Mouse (Mus musculus): ENCODE measurements around the gene Spock1. TPM values are rescaled to one million over a fixed set of nuclear protein-coding genes. Genes with fewer than 3 reads are reported as not detected.

Spock1 gene
- polyA plus RNA-seq, 1 experiment from 2014 or later, result 42.9 TPM

- Histone ChIP-seq H3K4me1 (peaks cover 15% of the 10 kb centered on the region), H3K9ac (no peak overlapping the region), H3K4me2 (replicated peaks) (no peak overlapping the region), H3K36me3 (no peaks in the 10 kb centered on the region), H3K9me3 (no peaks in the 10 kb centered on the region), H3K27me3 (replicated peaks) (no peaks in the 10 kb centered on the region), H3K27ac (no peak overlapping the region), H3K4me3 (no peak overlapping the region)
- 79% methylated on average over 3 of the region's 3 CpGs for WGBS
- ATAC-seq (ENCODE audit: low FRiP score, low read depth), result no peak
Observed at GRCm38 (mm10) chr13:57744667-57745066, 163.5 kb downstream of the Spock1 start.

- Histone ChIP-seq H3K4me2 (replicated peaks) (no peak overlapping the region), H3K9me3 (no peaks in the 10 kb centered on the region), H3K27me3 (replicated peaks) (no peaks in the 10 kb centered on the region), H3K4me1 (peaks cover 15% of the 10 kb centered on the region), H3K4me3 (no peak overlapping the region), H3K27ac (no peak overlapping the region), H3K36me3 (no peaks in the 10 kb centered on the region), H3K9ac (no peak overlapping the region)
- ATAC-seq (ENCODE audit: low FRiP score, low read depth), result no peak
- WGBS, result 84% methylated on average over 6 of the region's 6 CpGs
Observed at GRCm38 (mm10) chr13:57741186-57741585, 166.9 kb downstream of the Spock1 start.

GRCm38 (mm10) chr13:57740473-57740872, 167.7 kb downstream of the Spock1 start:
- H3K4me1 ChIP-seq, result peaks cover 18% of the 10 kb centered on the region

GRCm38 (mm10) chr13:57736060-57736459, 172.1 kb downstream of the Spock1 start:
- H3K4me2 ChIP-seq (replicated peaks), result no peak overlapping the region
- no peak overlapping the region for H3K4me3 ChIP-seq
- 61% methylated on average over 7 of the region's 7 CpGs for WGBS
- H3K4me1 ChIP-seq, result peaks cover 14% of the 10 kb centered on the region
- no peak overlapping the region for H3K9ac ChIP-seq
- H3K36me3 ChIP-seq, result no peaks in the 10 kb centered on the region
- H3K27ac ChIP-seq, result no peak overlapping the region
- H3K27me3 ChIP-seq (replicated peaks), result no peaks in the 10 kb centered on the region
- ATAC-seq (ENCODE audit: low FRiP score, low read depth), result no peak
- H3K9me3 ChIP-seq, result no peaks in the 10 kb centered on the region

More at GRCm38 (mm10) chr13:57740473-57740872, 167.7 kb downstream of the Spock1 start:
- H3K9me3 ChIP-seq, result no peaks in the 10 kb centered on the region
- no peak overlapping the region; the same call in 1 of the 2 replicates for H3K27ac ChIP-seq
- WGBS, result 54% methylated on average over 5 of the region's 5 CpGs
- H3K4me2 ChIP-seq (replicated peaks), result no peak overlapping the region
- no peaks in the 10 kb centered on the region for H3K36me3 ChIP-seq
- no peaks in the 10 kb centered on the region for H3K27me3 ChIP-seq (replicated peaks)
- ATAC-seq (ENCODE audit: low FRiP score, low read depth), result no peak
- H3K4me3 ChIP-seq, result no peak overlapping the region
- no peak overlapping the region for H3K9ac ChIP-seq

- Histone ChIP-seq H3K27me3 (replicated peaks) (no peaks in the 10 kb centered on the region), H3K27ac (no peak overlapping the region), H3K9me3 (no peaks in the 10 kb centered on the region), H3K4me3 (no peak overlapping the region), H3K4me2 (replicated peaks) (no peak overlapping the region), H3K4me1 (peaks cover 3% of the 10 kb centered on the region), H3K9ac (no peak overlapping the region), H3K36me3 (no peaks in the 10 kb centered on the region)
- no peak for ATAC-seq (ENCODE audit: low FRiP score, low read depth)
- WGBS, result 88% methylated on average over 4 of the region's 4 CpGs
Observed at GRCm38 (mm10) chr13:57734549-57734948, 173.6 kb downstream of the Spock1 start.

GRCm38 (mm10) chr13:57733521-57733920, 174.6 kb downstream of the Spock1 start:
- Histone ChIP-seq H3K27ac (no peak overlapping the region), H3K4me2 (replicated peaks) (no peak overlapping the region), H3K4me1 (peaks cover 3% of the 10 kb centered on the region), H3K36me3 (no peaks in the 10 kb centered on the region), H3K9ac (no peak overlapping the region), H3K9me3 (no peaks in the 10 kb centered on the region), H3K4me3 (no peak overlapping the region), H3K27me3 (replicated peaks) (no peaks in the 10 kb centered on the region)
- WGBS, result 85% methylated on average over 1 of the region's 1 CpGs
- ATAC-seq (ENCODE audit: low FRiP score, low read depth), result no peak

- Histone ChIP-seq H3K27me3 (replicated peaks) (no peaks in the 10 kb centered on the region), H3K9ac (no peak overlapping the region), H3K36me3 (no peaks in the 10 kb centered on the region), H3K9me3 (no peaks in the 10 kb centered on the region), H3K4me2 (replicated peaks) (no peak overlapping the region), H3K4me1 (peaks cover 3% of the 10 kb centered on the region), H3K27ac (no peak overlapping the region), H3K4me3 (no peak overlapping the region)
- WGBS, result 59% methylated on average over 2 of the region's 2 CpGs
- ATAC-seq (ENCODE audit: low FRiP score, low read depth), result no peak
Observed at GRCm38 (mm10) chr13:57732251-57732650, 175.9 kb downstream of the Spock1 start.

GRCm38 (mm10) chr13:57727716-57728115, 180.4 kb downstream of the Spock1 start:
- no peaks in the 10 kb centered on the region for H3K9me3 ChIP-seq
- no peaks in the 10 kb centered on the region for H3K36me3 ChIP-seq
- H3K27me3 ChIP-seq (replicated peaks), result no peaks in the 10 kb centered on the region
- 96% methylated on average over 11 of the region's 11 CpGs for WGBS
- peaks cover 4% of the 10 kb centered on the region; the same call in 1 of the 2 replicates for H3K4me1 ChIP-seq
- H3K4me3 ChIP-seq, result no peak overlapping the region
- H3K27ac ChIP-seq, result no peak overlapping the region
- ATAC-seq (ENCODE audit: low FRiP score, low read depth), result no peak
- H3K9ac ChIP-seq, result no peak overlapping the region
- no peak overlapping the region for H3K4me2 ChIP-seq (replicated peaks)

- ATAC-seq (ENCODE audit: low FRiP score, low read depth), result no peak
- H3K4me1 ChIP-seq, result peaks cover 6% of the 10 kb centered on the region; the same call in 1 of the 2 replicates
- H3K9ac ChIP-seq, result no peak overlapping the region
- no peak overlapping the region for H3K4me3 ChIP-seq
- H3K4me2 ChIP-seq (replicated peaks), result no peak overlapping the region
- no peaks in the 10 kb centered on the region for H3K9me3 ChIP-seq
- WGBS, result 91% methylated on average over 7 of the region's 7 CpGs
- H3K36me3 ChIP-seq, result no peaks in the 10 kb centered on the region
- H3K27me3 ChIP-seq (replicated peaks), result no peaks in the 10 kb centered on the region
- H3K27ac ChIP-seq, result no peak overlapping the region
Observed at GRCm38 (mm10) chr13:57726654-57727053, 181.5 kb downstream of the Spock1 start.

GRCm38 (mm10) chr13:57722329-57722936, 185.7 kb downstream of the Spock1 start:
- no peaks in the 10 kb centered on the region for H3K27me3 ChIP-seq (replicated peaks)
- H3K36me3 ChIP-seq, result no peaks in the 10 kb centered on the region
- no peak overlapping the region for H3K27ac ChIP-seq
- no peak for ATAC-seq (ENCODE audit: low FRiP score, low read depth)
- no peak overlapping the region for H3K4me2 ChIP-seq (replicated peaks)
- H3K9ac ChIP-seq, result no peak overlapping the region
- 68% methylated on average over 17 of the region's 17 CpGs for WGBS
- H3K4me1 ChIP-seq, result peaks cover 6% of the 10 kb centered on the region; the same call in 1 of the 2 replicates
- H3K4me3 ChIP-seq, result no peak overlapping the region
- H3K9me3 ChIP-seq, result no peaks in the 10 kb centered on the region

GRCm38 (mm10) chr13:57721524-57722279, 186.4 kb downstream of the Spock1 start:
- H3K4me2 ChIP-seq (replicated peaks), result no peak overlapping the region
- ATAC-seq (ENCODE audit: low FRiP score, low read depth), result no peak
- no peak overlapping the region for H3K4me3 ChIP-seq
- no peak overlapping the region for H3K27ac ChIP-seq
- H3K9ac ChIP-seq, result no peak overlapping the region
- H3K9me3 ChIP-seq, result no peaks in the 10 kb centered on the region
- H3K27me3 ChIP-seq (replicated peaks), result no peaks in the 10 kb centered on the region
- WGBS, result 59% methylated on average over 20 of the region's 20 CpGs
- peaks cover 6% of the 10 kb centered on the region; the same call in 1 of the 2 replicates for H3K4me1 ChIP-seq
- H3K36me3 ChIP-seq, result no peaks in the 10 kb centered on the region

GRCm38 (mm10) chr13:57718087-57718486, 190.0 kb downstream of the Spock1 start:
- H3K27ac ChIP-seq, result no peak overlapping the region
- WGBS, result 8% methylated on average over 5 of the region's 5 CpGs
- no peaks in the 10 kb centered on the region for H3K36me3 ChIP-seq
- H3K9ac ChIP-seq, result no peak overlapping the region
- no peak overlapping the region for H3K4me2 ChIP-seq (replicated peaks)
- ATAC-seq (ENCODE audit: low FRiP score, low read depth), result no peak
- peaks cover 5% of the 10 kb centered on the region; the same call in 1 of the 2 replicates for H3K4me1 ChIP-seq
- H3K4me3 ChIP-seq, result no peak overlapping the region
- H3K27me3 ChIP-seq (replicated peaks), result no peaks in the 10 kb centered on the region
- H3K9me3 ChIP-seq, result no peaks in the 10 kb centered on the region
